Mouse (Mus musculus): ENCODE data around the gene Fam71b. TPM values are rescaled to one million over a fixed set of nuclear protein-coding genes. Genes with fewer than 3 reads are reported as not detected.

Fam71b gene
- total and polyA plus RNA-seq, 3 experiments = not detected

- Histone ChIP-seq H3K27ac (ENCODE audit: control insufficient read depth, low read depth, low read length) (no peak overlapping the region), H3K4me3 (ENCODE audit: control insufficient read depth in 1 of 2, insufficient read depth in 1 of 2, low read depth in 2 of 2, low read length in 2 of 2) (no peak overlapping the region), H3K4me1 (ENCODE audit: control insufficient read depth in 1 of 2, insufficient read depth in 2 of 2, low read length in 2 of 2) (no peaks in the 10 kb centered on the region), H3K9me3 (replicated peaks; ENCODE audit: insufficient read depth, low read length) (no peaks in the 10 kb centered on the region), H3K27me3 (ENCODE audit: control insufficient read depth in 1 of 2, insufficient read depth in 2 of 2, low read length in 2 of 2) (peaks cover 2 to 3% of the 10 kb centered on the region in 2 experiments; a peak in 3 of 4 replicates), H3K79me2 (ENCODE audit: control insufficient read depth, insufficient read depth, low read length, poor library complexity) (no peaks in the 10 kb centered on the region), H3K36me3 (ENCODE audit: control insufficient read depth in 1 of 2, insufficient read depth in 2 of 2, low read length in 2 of 2) (no peaks in the 10 kb centered on the region), H3K9ac (ENCODE audit: control insufficient read depth, low read depth, low read length, poor library complexity, severe bottlenecking) (no peak overlapping the region)
- no peak for DNase-seq (ENCODE audit: low read depth, low spot score)
- TF ChIP-seq JUND (IDR thresholded peaks at IDR 0.05; ENCODE audit: low read depth, low read length) (no peak), ZC3H11A (IDR thresholded peaks at IDR 0.05; ENCODE audit: low read depth, low read length) (no peak), POLR2AphosphoS2 (IDR thresholded peaks at IDR 0.05; ENCODE audit: low read length) (no peak)
Measured at GRCm38 (mm10) chr11:46397900-46398299, 1.5 kb downstream of the Fam71b start.

DNA sequence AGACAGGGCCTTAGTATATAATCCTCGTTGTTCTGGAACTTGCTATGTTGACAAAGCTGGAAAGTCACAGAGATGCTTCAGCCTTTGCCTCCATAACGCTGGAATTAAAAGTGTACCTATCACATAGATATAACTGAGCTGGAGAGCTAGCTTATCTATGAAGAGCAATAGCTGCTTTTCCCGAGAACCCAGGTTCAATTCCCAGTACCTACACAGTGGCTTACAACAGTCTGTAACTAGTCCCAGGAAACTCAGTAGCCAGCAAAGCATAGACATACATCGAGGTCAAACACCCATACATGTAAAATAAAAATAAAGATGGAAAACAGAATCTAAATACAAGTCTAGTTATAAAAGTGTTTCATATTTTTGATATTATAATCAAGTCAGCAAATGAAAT lies 2.1 kb downstream of the Fam71b start:
- Histone ChIP-seq H3K9ac (ENCODE audit: control insufficient read depth, low read depth, low read length, poor library complexity, severe bottlenecking) (no peak overlapping the region), H3K9me3 (replicated peaks; ENCODE audit: insufficient read depth, low read length) (no peaks in the 10 kb centered on the region), H3K4me1 (ENCODE audit: control insufficient read depth in 1 of 2, insufficient read depth in 2 of 2, low read length in 2 of 2) (no peaks in the 10 kb centered on the region), H3K36me3 (ENCODE audit: control insufficient read depth in 1 of 2, insufficient read depth in 2 of 2, low read length in 2 of 2) (no peaks in the 10 kb centered on the region), H3K27ac (ENCODE audit: control insufficient read depth, low read depth, low read length) (no peak overlapping the region), H3K27me3 (ENCODE audit: control insufficient read depth in 1 of 2, insufficient read depth in 2 of 2, low read length in 2 of 2) (peaks cover 2 to 3% of the 10 kb centered on the region in 2 experiments; a peak in 3 of 4 replicates), H3K79me2 (ENCODE audit: control insufficient read depth, insufficient read depth, low read length, poor library complexity) (no peaks in the 10 kb centered on the region), H3K4me3 (ENCODE audit: control insufficient read depth in 1 of 2, insufficient read depth in 1 of 2, low read depth in 2 of 2, low read length in 2 of 2) (no peak overlapping the region)
- TF ChIP-seq GABPA (IDR thresholded peaks at IDR 0.05; ENCODE audit: low read depth, low read length) (no peak), UBTF (IDR thresholded peaks at IDR 0.05; ENCODE audit: borderline replicate concordance, insufficient read depth, low read depth, low read length) (no peak), KAT2A (conservative IDR thresholded peaks at IDR 0.05; ENCODE audit: low read depth, low read length) (no peak), RCOR1 (IDR thresholded peaks at IDR 0.05; ENCODE audit: low read depth, low read length) (no peak), MYC (IDR thresholded peaks at IDR 0.05; ENCODE audit: low read depth, low read length) (no peak), E2F4 (IDR thresholded peaks at IDR 0.05; ENCODE audit: borderline replicate concordance, low read depth, low read length) (no peak), GATA1 (IDR thresholded peaks at IDR 0.05; ENCODE audit: low read depth, low read length) (no peak), SMC3 (IDR thresholded peaks at IDR 0.05; ENCODE audit: low read depth, low read length) (no peak), ZMIZ1 (IDR thresholded peaks at IDR 0.05; ENCODE audit: low read depth, low read length) (no peak), TCF12 (IDR thresholded peaks at IDR 0.05; ENCODE audit: low read depth, low read length) (no peak), NELFE (IDR thresholded peaks at IDR 0.05; ENCODE audit: low read depth, low read length) (no peak), MAX (IDR thresholded peaks at IDR 0.05; ENCODE audit: low read length) (no peak), EP300 (IDR thresholded peaks at IDR 0.05; ENCODE audit: low read depth in 1 of 2, low read length in 2 of 2) (no peak), USF1 (IDR thresholded peaks at IDR 0.05; ENCODE audit: low read depth, low read length) (no peak)
- no peak for DNase-seq (ENCODE audit: low read depth, low spot score)
